Mouse (Mus musculus) liver, adult 2 months (tissue): ENCODE results near the gene Ptprg. TPM values are rescaled to one million over a fixed set of nuclear protein-coding genes. Genes with fewer than 3 reads are reported as not detected.

Experiments
- DNase-seq: peaks from one replicate; pipeline ENCODE4 v3.0.0-alpha.2; 2011; ENCODE audit warnings: low read depth, low spot score; ENCODE audit errors: extremely low read depth
- H3K27ac ChIP-seq: fragments of 200-500 bp; replicated peaks from 2 replicates; pipeline ENCODE4 v1.5.1; 2012; ENCODE audit warnings: low read depth, mild to moderate bottlenecking, control low read depth, inconsistent platforms, low read length; ENCODE audit not compliant: insufficient read depth
- H3K27me3 ChIP-seq: fragments of 200-500 bp; 2 replicates; pipeline ENCODE4 v1.6.1; 2012; ENCODE audit warnings: mild to moderate bottlenecking, moderate library complexity, low read length, inconsistent platforms; ENCODE audit not compliant: control insufficient read depth, insufficient read depth
- H3K36me3 ChIP-seq: fragments of 200-500 bp; 2 replicates; pipeline ENCODE4 v1.6.1; 2012; ENCODE audit warnings: low read length, inconsistent platforms; ENCODE audit not compliant: control insufficient read depth, insufficient read depth
- H3K4me1 ChIP-seq: fragments of 200-500 bp; 2 replicates; pipeline ENCODE4 v1.6.1; 2011; ENCODE audit warnings: low read length; ENCODE audit not compliant: control insufficient read depth, insufficient read depth
- H3K4me3 ChIP-seq: fragments of 200-500 bp; 2 replicates; pipeline ENCODE4 v1.5.1; 2011; ENCODE audit warnings: low read depth, mild to moderate bottlenecking, control low read depth, low read length, moderate library complexity; ENCODE audit not compliant: insufficient read depth
- H3K79me2 ChIP-seq: fragments of 200-500 bp; 2 replicates; pipeline ENCODE4 v1.6.1; 2012; ENCODE audit warnings: inconsistent platforms, mild to moderate bottlenecking, low read length, moderate library complexity; ENCODE audit not compliant: control insufficient read depth, insufficient read depth
- H3K9ac ChIP-seq: fragments of 200-500 bp; 2 replicates; pipeline ENCODE4 v1.6.1; 2012; ENCODE audit warnings: low read depth, mild to moderate bottlenecking, control low read depth, inconsistent platforms, low read length
- CTCF ChIP-seq: fragments of 200-500 bp; IDR thresholded peaks from 2 replicates; pipeline ENCODE4 v1.5.1; 2011; ENCODE audit warnings: low read depth, low read length, control low read depth
- POLR2A ChIP-seq: fragments of 200-500 bp; IDR thresholded peaks from 2 replicates; pipeline ENCODE4 v1.6.1; 2011; ENCODE audit warnings: low read length, control low read depth; ENCODE audit not compliant: insufficient read depth; ENCODE audit errors: extremely low read depth
- WGBS: fragments of 180-500 bp; shearing (Covaris S2); methylation state at CpG from one replicate; pipeline ENCODE4 v1.1.7; 2018; 5-methylcytosine and 5-hydroxymethylcytosine counted together
- polyA plus RNA-seq: library from polyadenylated mRNA; depleted of rRNA; stranded (reverse); fragments of >200 nt; gene quantifications from 2 replicates; pipeline ENCODE4 v1.2.3, GENCODE M21; 2012
- total RNA-seq: library from RNA; depleted of rRNA; stranded (reverse); fragments of >200 nt; gene quantifications from 2 replicates; pipeline ENCODE4 v1.2.3, GENCODE M21; 2014

Gene Ptprg
- total and polyA plus RNA-seq, 2 experiments, result 17.4 to 19.9 TPM

DNA sequence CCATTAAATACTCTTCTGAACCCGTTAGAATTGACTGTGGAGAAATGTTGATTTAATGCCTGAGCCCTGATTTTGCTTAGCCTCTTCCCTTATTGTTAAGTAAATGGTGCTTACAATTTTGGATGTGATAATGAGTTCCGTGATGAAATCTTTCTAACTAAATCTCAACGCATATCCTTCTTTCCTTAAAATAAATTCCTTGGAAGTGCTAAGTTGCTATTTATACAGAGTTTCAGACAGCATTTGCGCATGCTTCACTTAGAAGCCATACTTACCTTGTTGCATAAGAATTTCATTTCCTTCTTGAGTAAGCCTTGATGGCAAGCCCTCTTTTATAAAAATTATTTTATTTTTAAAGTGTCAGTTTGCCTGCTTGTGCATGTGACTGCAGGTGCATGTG is 70.2 kb downstream of the Ptprg start:
- 68% methylated on average over 4 of the region's 4 CpGs for WGBS
- Histone ChIP-seq H3K4me1 (peaks cover 6% of the 10 kb centered on the region), H3K27me3 (no peaks in the 10 kb centered on the region), H3K79me2 (peaks cover 31% of the 10 kb centered on the region), H3K36me3 (no peaks in the 10 kb centered on the region), H3K27ac (no peak overlapping the region), H3K4me3 (no peak overlapping the region), H3K9ac (no peak overlapping the region)
- TF ChIP-seq POLR2A, result no peak
- TF ChIP-seq CTCF, result no peak
- no peak for DNase-seq

DNA sequence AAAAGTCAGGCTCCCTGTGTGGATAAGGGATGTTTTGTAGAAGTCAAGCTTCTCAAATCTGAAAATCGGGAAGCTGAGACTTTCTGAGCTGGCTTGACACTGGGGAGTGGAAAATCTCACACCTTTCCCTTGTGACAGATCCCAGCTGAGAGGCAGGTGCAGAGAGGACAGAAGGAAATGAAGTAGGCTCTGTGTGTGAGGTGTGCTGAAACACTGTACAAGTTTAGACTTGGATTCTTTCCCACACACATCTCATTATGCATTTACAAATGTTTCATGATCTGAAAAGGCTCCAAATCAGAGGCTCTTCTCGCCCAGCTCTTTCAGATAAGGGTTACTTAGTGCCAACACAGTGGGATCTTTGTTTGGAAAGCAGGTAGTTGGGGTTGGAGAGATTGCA is 77.4 kb downstream of the Ptprg start:
- no peak overlapping the region for H3K4me3 ChIP-seq
- TF ChIP-seq POLR2A, result no peak
- no peak for TF ChIP-seq CTCF
- H3K27me3 ChIP-seq, result no peaks in the 10 kb centered on the region
- no peak for DNase-seq
- no peaks in the 10 kb centered on the region for H3K36me3 ChIP-seq
- no peak overlapping the region for H3K9ac ChIP-seq
- H3K27ac ChIP-seq, result no peak overlapping the region
- 56% methylated on average over 2 of the region's 2 CpGs for WGBS
- H3K79me2 ChIP-seq, result peaks cover 15% of the 10 kb centered on the region; the same call in 1 of the 2 replicates
- H3K4me1 ChIP-seq, result no peaks in the 10 kb centered on the region

DNA sequence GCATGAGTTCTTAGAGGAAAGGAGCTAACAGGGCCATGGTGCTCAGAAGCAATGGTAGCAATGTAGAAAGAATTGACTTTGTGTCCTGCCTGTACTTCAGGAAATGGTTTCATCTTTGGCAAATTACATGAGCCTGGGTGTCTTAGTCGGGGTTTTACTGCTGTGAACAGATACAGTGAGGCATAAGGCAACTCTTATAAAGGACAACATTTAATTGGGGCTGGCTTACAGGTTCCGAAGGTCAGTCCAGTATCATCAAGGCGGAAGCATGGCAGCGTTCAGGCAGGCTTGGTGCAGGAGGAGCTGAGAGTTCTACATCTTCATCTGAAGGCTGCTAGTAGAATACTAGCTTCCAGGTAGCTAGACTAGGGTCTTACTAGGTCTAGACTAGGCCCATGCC is 78.2 kb downstream of the Ptprg start:
- WGBS, result 88% methylated on average over 4 of the region's 4 CpGs
- H3K27ac ChIP-seq, result no peak overlapping the region
- TF ChIP-seq POLR2A (no peak), CTCF (no peak)

DNA sequence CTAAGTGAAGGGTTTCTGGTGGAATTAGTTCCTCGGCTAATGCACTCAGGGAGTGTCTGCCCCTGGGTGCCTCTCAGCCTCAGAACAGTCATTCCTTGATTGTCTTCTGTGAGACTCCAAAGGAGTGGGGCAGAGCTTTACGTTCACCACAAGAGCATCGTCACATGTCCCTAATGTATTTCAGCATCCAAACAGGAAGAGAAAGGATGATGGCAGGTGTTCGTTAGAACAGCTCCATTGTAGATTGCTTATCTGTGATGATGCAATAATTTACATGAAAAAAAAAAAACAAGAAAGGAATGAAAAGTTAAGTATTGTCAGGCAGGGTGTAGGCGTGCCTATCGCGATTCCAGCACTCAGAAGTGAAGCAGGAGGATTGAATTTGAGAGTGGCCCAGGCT is 84.3 kb downstream of the Ptprg start:
- Histone ChIP-seq H3K27ac (no peak overlapping the region), H3K4me1 (no peaks in the 10 kb centered on the region), H3K27me3 (no peaks in the 10 kb centered on the region), H3K4me3 (no peak overlapping the region), H3K36me3 (no peaks in the 10 kb centered on the region), H3K9ac (no peak overlapping the region), H3K79me2 (peaks cover 25% of the 10 kb centered on the region; the same call in 1 of the 2 replicates)
- 72% methylated on average over 7 of the region's 7 CpGs for WGBS
- no peak for DNase-seq
- no peak for TF ChIP-seq CTCF
- no peak for TF ChIP-seq POLR2A

More for the DNA sequence above, 78.2 kb downstream of the Ptprg start:
- DNase-seq, result no peak
- Histone ChIP-seq H3K4me3 (no peak overlapping the region), H3K36me3 (no peaks in the 10 kb centered on the region), H3K27me3 (no peaks in the 10 kb centered on the region), H3K4me1 (no peaks in the 10 kb centered on the region), H3K79me2 (peaks cover 10% of the 10 kb centered on the region; the same call in 1 of the 2 replicates), H3K9ac (no peak overlapping the region)

DNA sequence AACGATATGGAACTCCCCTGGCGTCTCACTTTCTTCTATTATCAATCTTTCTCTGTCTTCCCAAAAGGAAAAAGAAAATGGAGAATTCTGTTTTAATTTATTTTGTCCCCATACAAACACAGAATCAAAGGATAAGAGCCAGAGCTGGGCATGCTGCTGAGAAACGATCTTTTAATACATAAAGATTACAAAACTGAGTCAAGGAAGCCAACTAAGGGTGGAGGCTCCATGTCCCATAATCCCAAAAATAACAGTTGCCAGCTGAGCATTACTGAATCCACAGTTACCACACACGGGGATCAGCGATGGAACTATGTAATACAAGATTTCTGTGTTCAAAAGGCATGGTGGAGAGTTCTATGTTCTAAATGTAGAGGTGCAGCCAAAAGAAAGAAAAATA is 86.0 kb downstream of the Ptprg start:
- peaks cover 24% of the 10 kb centered on the region; the same call in 1 of the 2 replicates for H3K79me2 ChIP-seq
- H3K27ac ChIP-seq, result no peak overlapping the region
- TF ChIP-seq CTCF (no peak), POLR2A (no peak)
- 89% methylated on average over 5 of the region's 5 CpGs for WGBS
- H3K36me3 ChIP-seq, result no peaks in the 10 kb centered on the region
- H3K9ac ChIP-seq, result no peak overlapping the region
- H3K4me1 ChIP-seq, result peaks cover 2% of the 10 kb centered on the region
- no peak for DNase-seq
- no peaks in the 10 kb centered on the region for H3K27me3 ChIP-seq
- no peak overlapping the region for H3K4me3 ChIP-seq

DNA sequence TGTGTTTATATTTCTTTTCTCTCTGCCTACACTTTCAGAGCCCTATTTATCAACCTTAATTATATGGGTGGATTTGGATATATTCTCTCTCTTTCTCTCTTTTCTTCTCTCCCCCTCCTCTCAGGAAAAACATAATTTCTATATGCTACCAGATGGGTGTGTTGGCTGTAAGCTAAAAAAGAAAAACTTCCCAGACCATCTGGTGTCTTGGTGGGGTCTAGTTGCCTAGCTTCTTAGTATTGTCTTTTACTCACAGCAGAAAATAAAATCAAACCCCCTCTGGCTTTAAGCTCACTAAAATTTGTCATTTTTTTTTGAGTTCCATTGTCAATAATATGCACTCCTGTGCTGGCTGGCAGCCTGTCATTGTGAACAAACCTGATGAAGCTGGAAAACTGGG is 87.0 kb downstream of the Ptprg start:
- TF ChIP-seq CTCF (no peak), POLR2A (no peak)
- Histone ChIP-seq H3K79me2 (peaks cover 27% of the 10 kb centered on the region; the same call in 1 of the 2 replicates), H3K27ac (no peak overlapping the region), H3K4me3 (no peak overlapping the region), H3K4me1 (peaks cover 2% of the 10 kb centered on the region), H3K36me3 (no peaks in the 10 kb centered on the region), H3K9ac (no peak overlapping the region), H3K27me3 (no peaks in the 10 kb centered on the region)
- no peak for DNase-seq
